Mouse (Mus musculus) neural tube, embryonic 12.5 days (tissue): ENCODE data around the gene Srsy. TPM values are rescaled to one million over a fixed set of nuclear protein-coding genes. Genes with fewer than 3 reads are reported as not detected.
"Not testable (repeated sequence)": the region's sequence is repeated elsewhere in the genome, so short reads cannot be mapped to it uniquely, and the experiment has no call there.

Experiments
- ATAC-seq: fragments of 200-750 bp; cut with Nextera tagmentation; 2 replicates; pipeline ENCODE4 v1.8.0; 2017; ENCODE audit warnings: low read depth, mild to moderate bottlenecking, moderate TSS enrichment, moderate library complexity; ENCODE audit not compliant: low FRiP score
- H3K27ac ChIP-seq: fragments of 300-500 bp; sonication (generic); 2 replicates; pipeline ENCODE4 v1.5.1; 2016
- H3K27me3 ChIP-seq: fragments of 300-500 bp; sonication (generic); replicated peaks from 2 replicates; pipeline ENCODE4 v1.6.1; 2016; ENCODE audit warnings: mild to moderate bottlenecking
- H3K36me3 ChIP-seq: fragments of 300-500 bp; sonication (generic); 2 replicates; pipeline ENCODE4 v1.6.1; 2016; ENCODE audit warnings: mild to moderate bottlenecking
- H3K4me1 ChIP-seq: fragments of 300-500 bp; sonication (generic); 2 replicates; pipeline ENCODE4 v1.6.1; 2016
- H3K4me2 ChIP-seq: fragments of 300-500 bp; sonication (generic); replicated peaks from 2 replicates; pipeline ENCODE4 v1.6.1; 2016; ENCODE audit warnings: mild to moderate bottlenecking
- H3K4me3 ChIP-seq: fragments of 300-500 bp; sonication (generic); 2 replicates; pipeline ENCODE4 v1.5.1; 2016
- H3K9ac ChIP-seq: fragments of 300-500 bp; sonication (generic); 2 replicates; pipeline ENCODE4 v1.6.1; 2016; ENCODE audit warnings: mild to moderate bottlenecking
- H3K9me3 ChIP-seq: fragments of 300-500 bp; sonication (generic); 2 replicates; pipeline ENCODE4 v1.6.1; 2016; ENCODE audit warnings: mild to moderate bottlenecking
- WGBS: fragments of 180-500 bp; shearing (Covaris S2); methylation state at CpG from one replicate; pipeline ENCODE4 v1.1.7; 2016; 5-methylcytosine and 5-hydroxymethylcytosine counted together
- polyA plus RNA-seq: library from polyadenylated mRNA; unstranded; fragments of >200 nt; fragmentation: Nextera tagmentation; extraction: Ambion mirVana; gene quantifications from 2 replicates; pipeline ENCODE4 v1.2.1, GENCODE M21; 2016

Gene Srsy
- polyA plus RNA-seq = not detected in 2 replicates

GRCm38 (mm10) chrY:17937230-17937629, at the start of gene Srsy:
Gene Srsy (minus strand): TSS chrY:17937330.
- not testable (repeated sequence) for H3K27me3 ChIP-seq, H3K4me3 ChIP-seq, ATAC-seq, H3K4me2 ChIP-seq, H3K9ac ChIP-seq, H3K4me1 ChIP-seq, H3K27ac ChIP-seq, H3K9me3 ChIP-seq, H3K36me3 ChIP-seq
- no CpG with 5 or more reads among the region's 1 CpGs for WGBS

Other genes with a start within 250 kb of the Srsy start
- gene Gm21904, start 91.1 kb downstream of the Srsy start, polyA plus RNA-seq = not detected in 2 replicates
- gene Gm20772, start 62.6 kb downstream of the Srsy start, polyA plus RNA-seq = not detected in 2 replicates
- not detected in 2 replicates for gene Gm20831, start 62.6 kb downstream of the Srsy start, polyA plus RNA-seq
- gene Gm21764, start 124.5 kb upstream of the Srsy start, polyA plus RNA-seq = not detected in 2 replicates
- not detected in 2 replicates for gene Ssty1, start 151.8 kb upstream of the Srsy start, polyA plus RNA-seq